Mouse (Mus musculus) lung, embryonic 15.5 days (tissue): Measurements from ENCODE around the gene Mup11. TPM values are rescaled to one million over a fixed set of nuclear protein-coding genes. Genes with fewer than 3 reads are reported as not detected.
"Not testable (repeated sequence)": the region's sequence is repeated elsewhere in the genome, so short reads cannot be mapped to it uniquely, and the experiment has no call there.

Experiments
- ATAC-seq: fragments of 200-750 bp; cut with Nextera tagmentation; 2 replicates; pipeline ENCODE4 v1.8.0; 2017; ENCODE audit warnings: moderate number of reproducible peaks, borderline replicate concordance; ENCODE audit not compliant: low FRiP score, low TSS enrichment; ENCODE audit errors: extremely low read depth
- H3K27ac ChIP-seq: fragments of 300-500 bp; sonication (generic); 2 replicates; pipeline ENCODE4 v1.5.1; 2015; ENCODE audit warnings: moderate library complexity, mild to moderate bottlenecking, inconsistent platforms
- H3K27me3 ChIP-seq: fragments of 300-500 bp; sonication (generic); 2 replicates; pipeline ENCODE4 v1.6.1; 2015; ENCODE audit warnings: inconsistent platforms
- H3K36me3 ChIP-seq: fragments of 300-500 bp; sonication (generic); 2 replicates; pipeline ENCODE4 v1.6.1; 2015; ENCODE audit warnings: inconsistent platforms
- H3K4me1 ChIP-seq: fragments of 300-500 bp; sonication (generic); 2 replicates; pipeline ENCODE4 v1.6.1; 2015; ENCODE audit warnings: inconsistent platforms
- H3K4me2 ChIP-seq: fragments of 300-500 bp; sonication (generic); 2 replicates; pipeline ENCODE4 v1.6.1; 2015; ENCODE audit warnings: inconsistent platforms, mild to moderate bottlenecking, moderate library complexity
- H3K4me3 ChIP-seq: fragments of 300-500 bp; sonication (generic); 2 replicates; pipeline ENCODE4 v1.5.1; 2015; ENCODE audit warnings: mild to moderate bottlenecking, inconsistent platforms
- H3K9ac ChIP-seq: fragments of 300-500 bp; sonication (generic); 2 replicates; pipeline ENCODE4 v1.6.1; 2015; ENCODE audit warnings: inconsistent platforms
- H3K9me3 ChIP-seq: fragments of 300-500 bp; sonication (generic); 2 replicates; pipeline ENCODE4 v1.6.1; 2016; ENCODE audit warnings: inconsistent platforms
- WGBS: fragments of 180-500 bp; shearing (Covaris S2); methylation state at CpG from one replicate; pipeline ENCODE4 v1.1.7; 2015; 5-methylcytosine and 5-hydroxymethylcytosine counted together
- polyA plus RNA-seq: library from polyadenylated mRNA; unstranded; fragments of >200 nt; fragmentation: Nextera tagmentation; extraction: Ambion mirVana; gene quantifications from 2 replicates; pipeline ENCODE4 v1.2.1, GENCODE M21; 2015

Mup11 gene
- polyA plus RNA-seq, result not detected in 2 replicates

GRCm38 (mm10) chr4:60662311-60662710 is at the start of gene Mup11:
Mup11 (minus strand) TSS chr4:60662411.
- not testable (repeated sequence) for H3K4me3 ChIP-seq, H3K9me3 ChIP-seq, H3K4me1 ChIP-seq, H3K27ac ChIP-seq, H3K4me2 ChIP-seq, H3K36me3 ChIP-seq, H3K27me3 ChIP-seq, ATAC-seq, H3K9ac ChIP-seq
- WGBS, result 88% methylated on average over 3 of the region's 5 CpGs

Other genes starting within 250 kb of the Mup11 start
- not detected in 2 replicates for gene Mup9, start 240.5 kb downstream of the Mup11 start, polyA plus RNA-seq
- not detected in 2 replicates for gene Mup1, start 160.5 kb downstream of the Mup11 start, polyA plus RNA-seq
- not detected in 2 replicates for gene Mup10, start 80.2 kb downstream of the Mup11 start, polyA plus RNA-seq
- not detected in 2 replicates for gene Mup12, start 78.9 kb upstream of the Mup11 start, polyA plus RNA-seq
- not detected in 2 replicates for gene Mup22, start 159.1 kb upstream of the Mup11 start, polyA plus RNA-seq